Mouse (Mus musculus): Measurements from ENCODE around the gene Atraid.

Gene Atraid

DNA sequence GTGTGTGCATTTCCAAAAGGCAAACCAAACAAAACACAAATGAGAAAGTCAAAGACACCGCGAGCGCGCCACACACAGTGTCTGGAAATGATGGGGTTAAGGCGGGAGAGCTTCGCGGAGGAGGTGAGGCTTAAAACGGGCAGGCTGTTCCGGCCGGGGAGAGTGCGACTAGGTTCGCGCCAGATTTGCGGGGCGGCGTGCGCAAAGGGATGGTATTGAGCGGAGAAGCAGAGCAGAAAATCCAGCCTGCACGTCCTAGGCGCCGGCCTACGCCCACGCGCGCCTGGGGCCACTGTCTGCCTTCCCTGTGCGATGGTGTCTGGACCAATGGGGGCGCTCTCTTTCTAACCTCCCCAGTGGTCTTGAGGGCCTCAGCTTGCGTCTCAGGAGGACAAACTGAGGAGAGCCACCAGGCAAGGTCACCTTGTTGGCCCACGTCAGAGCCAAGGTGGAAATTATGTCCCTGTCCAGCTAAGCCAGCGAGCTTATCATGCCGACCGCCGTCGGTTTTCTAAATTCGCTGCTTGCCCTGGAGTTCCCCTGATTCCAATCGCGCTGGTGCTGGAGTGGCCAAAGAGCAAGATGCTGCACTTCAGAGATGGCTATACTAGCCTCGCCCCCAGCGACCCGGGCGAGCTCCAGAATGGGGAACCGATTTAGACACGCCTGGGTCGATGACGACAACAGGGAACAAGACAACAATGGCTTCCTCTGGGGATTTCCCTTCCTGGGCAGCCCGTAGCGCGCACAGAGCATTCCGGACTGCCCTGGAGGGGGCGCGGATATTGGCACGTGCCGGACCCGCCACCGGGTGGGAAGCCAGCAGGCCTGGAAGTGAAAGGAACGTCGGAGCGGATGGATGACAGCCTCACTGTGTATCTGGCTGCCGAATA is 46.9 kb downstream of the Atraid start:
- DNase-seq (ENCODE audit: low spot score in 2 of 2) = no peak

- DNase-seq (ENCODE audit: low spot score in 2 of 2) = no peak
These were observed 47.8 kb downstream of the Atraid start for GRCm38 (mm10) chr5:31095711-31096480.

All from frontal cortex, postnatal 14 days (tissue).